Mouse (Mus musculus): ENCODE results near the gene Zfp335. TPM values are rescaled to one million over a fixed set of nuclear protein-coding genes. Genes with fewer than 3 reads are reported as not detected.

Zfp335 gene
- total RNA-seq, 2 experiments from 2014 or later = 10.7 to 10.8 TPM

DNA sequence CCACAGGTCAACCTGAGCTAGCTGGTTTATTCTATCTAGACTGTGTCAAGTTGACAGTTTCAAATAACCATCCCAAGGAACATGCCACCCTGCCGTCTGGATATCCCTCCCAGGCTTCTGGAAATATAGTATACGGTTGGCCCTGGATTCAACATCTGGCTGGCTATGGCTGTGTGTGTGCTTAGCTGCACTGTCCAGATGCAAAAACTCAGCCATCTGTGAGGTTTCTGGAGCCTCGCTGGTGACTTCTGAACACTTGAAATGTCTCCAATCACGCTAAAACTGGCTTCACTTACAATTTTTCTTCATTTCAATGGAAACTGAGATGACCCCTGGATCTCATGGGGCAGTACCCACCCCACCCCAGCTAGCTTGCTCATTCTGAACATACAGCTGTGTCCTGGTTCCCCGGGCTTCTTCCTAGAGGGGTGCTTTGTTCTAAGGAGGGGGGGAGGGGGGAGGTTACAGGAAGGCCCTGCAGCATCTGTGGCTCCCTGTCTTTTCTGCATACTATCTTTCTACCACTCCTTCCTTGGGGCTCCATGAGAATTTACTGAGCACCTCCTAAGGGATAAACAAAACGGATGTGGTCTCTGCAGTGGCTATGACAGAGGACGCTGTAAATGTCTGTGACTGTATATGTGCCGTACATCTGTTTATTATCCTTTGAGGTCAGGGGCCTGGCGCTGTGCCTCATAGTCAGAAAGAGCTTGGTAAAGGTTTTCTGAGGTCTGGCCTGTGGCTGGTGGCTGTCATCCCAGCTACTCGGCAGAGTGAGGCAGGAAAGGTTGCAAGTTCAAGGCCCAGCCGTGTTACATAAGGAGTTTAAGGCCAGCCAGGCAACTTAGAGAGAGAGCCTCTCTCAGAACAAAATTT is 19.4 kb upstream of the Zfp335 start:
- intact Hi-C loops (cut with DNase I) = no loop called here
- peak; percentile 22 to 28 for DNase-seq

- intact Hi-C loops (cut with DNase I) = loop anchor here (5.0 kb wide), 1 partner anchor 108 kb away; the partner anchor contains the start of gene Ncoa5
- peak; percentile 89 to 94 for DNase-seq
These were observed 12.7 kb upstream of the Zfp335 start for GRCm38 (mm10) chr2:164924100-164924857.

- intact Hi-C loops (cut with DNase I) = loop anchor here (5.0 kb wide), 1 partner anchor 109 kb away; the partner anchor contains the start of gene Ncoa5
- DNase-seq = no peak
These were observed 11.7 kb upstream of the Zfp335 start for GRCm38 (mm10) chr2:164923291-164923690.

- no peak for DNase-seq
- intact Hi-C loops (cut with DNase I) = loop anchor here (5.0 kb wide), 1 partner anchor 110 kb away; the partner anchor contains the start of gene Ncoa5
These were observed 10.4 kb upstream of the Zfp335 start for GRCm38 (mm10) chr2:164921984-164922383.

DNA sequence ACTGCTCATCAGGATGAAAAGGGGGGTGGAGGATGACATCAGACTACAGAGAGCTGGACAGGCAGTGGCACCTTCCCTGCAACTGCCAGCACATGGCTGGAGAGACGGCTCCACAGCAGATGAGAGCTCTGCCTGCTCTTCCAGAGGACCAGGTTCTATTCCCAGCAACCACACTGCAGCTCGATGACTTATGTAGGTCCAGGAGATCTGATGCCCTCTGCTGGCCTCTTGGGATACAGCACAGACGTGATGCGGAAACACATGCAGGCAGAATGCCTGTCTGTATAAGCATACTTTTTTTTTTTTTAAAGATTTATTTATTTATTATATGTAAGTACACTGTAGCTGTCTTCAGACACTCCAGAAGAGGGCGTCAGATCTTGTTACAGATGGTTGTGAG is 6.8 kb upstream of the Zfp335 start:
- intact Hi-C loops (cut with DNase I) = no loop called here
- no peak for DNase-seq

DNA sequence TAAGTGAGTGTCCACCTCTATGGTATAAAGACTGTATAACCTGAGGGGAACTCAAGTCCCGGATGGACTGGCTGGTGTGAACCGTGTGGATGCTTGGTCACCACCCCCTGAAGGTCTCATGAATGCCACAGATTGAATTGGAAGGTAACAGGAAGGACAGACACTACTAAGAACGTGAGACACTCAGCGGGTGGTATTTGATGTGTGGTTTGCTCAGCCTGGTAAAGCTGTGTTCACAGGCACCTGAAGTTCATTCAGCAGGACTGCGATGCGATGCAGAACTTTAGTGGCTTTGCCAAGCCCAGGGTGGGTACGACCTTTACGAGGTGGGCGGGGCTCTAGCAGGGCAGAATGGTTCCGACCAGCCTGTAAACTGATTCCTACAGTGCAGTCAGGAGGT is 5.8 kb upstream of the Zfp335 start:
- DNase-seq = no peak
- intact Hi-C loops (cut with DNase I) = no loop called here

GRCm38 (mm10) chr2:164916820-164917219 is 5.3 kb upstream of the Zfp335 start:
- intact Hi-C loops (cut with DNase I) = no loop called here
- no peak for DNase-seq

- peak; percentile 34 to 51 for DNase-seq
- intact Hi-C loops (cut with DNase I) = no loop called here
These were observed 1.9 kb upstream of the Zfp335 start for GRCm38 (mm10) chr2:164913428-164913786.

- DNase-seq = no peak
- intact Hi-C loops (cut with DNase I) = no loop called here
These were observed 1.3 kb upstream of the Zfp335 start for GRCm38 (mm10) chr2:164912749-164913427.

- intact Hi-C loops (cut with DNase I) = no loop called here
- peak in 1 of 2 experiments; percentile 48 for DNase-seq
These were observed 594 bp upstream of the Zfp335 start for GRCm38 (mm10) chr2:164912151-164912550.

DNA sequence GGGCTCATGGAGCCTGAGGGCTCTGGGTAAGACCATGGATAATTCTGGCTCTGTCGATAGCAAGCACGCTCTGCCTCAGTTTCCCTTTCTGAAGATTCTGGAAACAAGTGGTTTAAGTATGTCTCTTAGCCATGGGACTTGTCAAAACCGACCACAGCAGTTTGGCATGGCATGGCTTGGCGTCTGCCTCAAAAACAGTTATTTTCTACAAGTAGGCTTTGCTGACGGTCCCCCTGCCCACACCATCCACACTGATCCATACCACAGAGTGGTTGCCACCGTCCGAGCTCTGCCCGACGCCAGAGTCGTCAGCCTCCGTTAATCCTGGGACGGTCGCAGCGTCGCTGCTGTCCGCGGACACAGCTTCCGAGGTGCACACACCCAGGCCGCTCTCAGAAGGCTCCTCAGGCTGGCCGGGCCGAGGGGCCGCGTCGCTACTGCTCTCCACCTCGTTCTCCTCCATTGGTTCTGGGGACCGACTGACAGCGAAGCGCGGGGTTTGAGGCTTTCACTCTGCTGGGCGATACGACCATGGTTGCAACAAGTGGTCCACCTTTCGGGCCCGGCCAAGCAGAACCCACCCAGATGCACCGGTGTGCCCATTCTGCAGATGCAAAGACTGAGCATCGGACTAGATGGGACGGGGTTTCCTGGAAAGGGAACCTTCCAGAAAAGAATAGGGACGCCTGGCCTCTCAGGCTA is 1.0 kb downstream of the Zfp335 start:
- peak in 1 of 2 experiments; percentile 34 for DNase-seq
- intact Hi-C loops (cut with DNase I) = loop anchor here (1.0 to 2.0 kb wide), 2 partner anchors 30 to 78 kb away; partner anchors contain the start of genes Ctsa and Neurl2

DNA sequence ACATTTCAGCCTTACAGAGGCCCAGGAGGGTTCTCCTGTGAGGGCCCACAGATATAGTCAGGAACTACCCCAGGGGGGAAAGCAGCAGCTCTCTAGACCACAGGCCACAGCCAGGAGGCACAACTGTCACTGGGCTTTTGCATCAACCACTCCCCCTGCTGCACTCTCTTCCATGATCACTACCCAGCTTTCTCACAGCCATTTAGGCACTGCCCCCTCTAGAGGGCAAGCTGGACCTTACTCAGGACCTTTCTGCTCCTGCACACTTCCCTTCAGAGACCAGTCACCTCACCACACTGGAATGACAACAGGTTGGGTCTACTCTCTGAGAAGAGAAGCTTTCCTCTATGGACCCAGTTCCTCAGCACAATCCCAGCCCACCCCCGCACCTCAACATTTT is 2.0 kb downstream of the Zfp335 start:
- DNase-seq = peak; percentile 28 to 50
- intact Hi-C loops (cut with DNase I) = no loop called here

DNA sequence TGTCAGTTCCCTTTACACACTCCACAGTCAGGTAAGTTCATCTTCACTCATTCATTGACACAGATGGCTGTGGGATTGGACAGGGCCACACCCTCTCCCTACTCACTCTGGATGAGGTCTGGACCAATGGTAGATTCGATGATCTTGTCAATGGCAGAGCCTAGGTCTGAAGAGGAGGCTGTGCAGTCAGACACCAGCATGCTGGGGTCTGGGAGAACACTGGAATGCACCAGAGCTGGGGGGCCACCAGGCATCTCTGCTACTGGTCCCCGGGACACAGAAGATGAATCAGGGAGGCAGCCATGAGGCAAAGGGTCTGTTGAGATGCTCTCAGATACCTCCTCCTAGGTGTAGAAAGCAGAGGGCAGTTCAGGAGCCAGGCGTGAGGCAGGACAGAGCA is 2.5 kb downstream of the Zfp335 start:
- no peak for DNase-seq
- intact Hi-C loops (cut with DNase I) = no loop called here

DNA sequence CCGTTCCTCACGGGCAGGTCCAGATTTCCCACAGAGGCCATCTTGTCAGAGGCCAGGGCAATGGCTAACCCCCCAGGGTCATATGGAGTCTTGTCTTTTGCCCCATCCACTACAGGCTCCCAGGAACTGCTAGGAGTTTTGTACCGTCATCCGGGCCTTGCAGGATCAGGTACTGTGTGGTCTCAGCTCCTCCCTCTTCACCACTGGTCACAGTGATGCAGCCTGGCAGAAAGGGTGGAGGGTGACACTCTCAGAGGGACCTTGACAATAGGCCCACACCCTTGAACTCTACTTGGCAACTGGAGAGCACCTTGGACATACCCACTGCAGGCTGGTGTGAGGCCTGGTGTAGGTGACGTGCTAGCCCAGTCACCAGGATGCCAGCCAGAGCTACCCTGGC is 3.5 kb downstream of the Zfp335 start:
- intact Hi-C loops (cut with DNase I) = no loop called here
- DNase-seq = no peak

GRCm38 (mm10) chr2:164907511-164907910 is 4.0 kb downstream of the Zfp335 start:
- intact Hi-C loops (cut with DNase I) = no loop called here
- DNase-seq = no peak

GRCm38 (mm10) chr2:164906071-164906470 is 5.5 kb downstream of the Zfp335 start:
- intact Hi-C loops (cut with DNase I) = no loop called here
- DNase-seq = no peak

GRCm38 (mm10) chr2:164903496-164903895 is 8.1 kb downstream of the Zfp335 start:
- intact Hi-C loops (cut with DNase I) = no loop called here
- no peak for DNase-seq

DNA sequence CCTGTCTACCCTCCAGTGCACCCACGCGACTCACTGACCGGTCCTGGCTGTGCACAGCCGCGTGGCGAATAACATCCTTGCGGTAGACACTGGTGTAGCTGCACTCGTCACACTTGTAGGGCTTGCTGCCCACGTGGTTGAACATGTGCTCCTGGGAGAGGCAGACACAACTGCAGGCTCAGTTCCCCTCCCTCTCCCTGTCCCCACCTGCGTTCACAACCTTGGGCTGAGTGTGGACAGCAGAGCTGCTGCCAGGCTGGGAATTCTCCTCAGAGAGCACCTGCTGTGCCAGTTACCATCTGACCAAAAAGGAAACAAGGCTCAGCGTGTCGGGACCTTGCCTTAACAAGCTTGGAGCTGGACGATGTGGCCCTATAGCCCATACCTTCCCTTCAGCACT is 10.2 kb downstream of the Zfp335 start:
- DNase-seq = no peak
- intact Hi-C loops (cut with DNase I) = no loop called here

- DNase-seq = no peak
- intact Hi-C loops (cut with DNase I) = no loop called here
These were observed 11.7 kb downstream of the Zfp335 start for GRCm38 (mm10) chr2:164899723-164900459.

- intact Hi-C loops (cut with DNase I) = no loop called here
- DNase-seq = no peak
These were observed 12.5 kb downstream of the Zfp335 start for GRCm38 (mm10) chr2:164899034-164899433.
